Mouse (Mus musculus): ENCODE results near the gene Camkmt. TPM values are rescaled to one million over a fixed set of nuclear protein-coding genes. Genes with fewer than 3 reads are reported as not detected.

The Camkmt gene
- polyA plus RNA-seq (2015; fragmentation: Nextera tagmentation; extraction: Ambion mirVana): 6.6 and 7.3 TPM in 2 replicates

GRCm38 (mm10) chr17:85090120-85091099 lies at the start of gene Camkmt, which contains the start of gene Prepl:
Gene Camkmt (plus strand): TSS chr17:85090552.
Gene Prepl (minus strand): TSS chr17:85090241.
- DNase-seq (ENCODE audit: low spot score): peak; percentile 97

GRCm38 (mm10) chr17:85040913-85041312 lies 49.4 kb upstream of the Camkmt start:
- DNase-seq (ENCODE audit: low spot score): no peak

- DNase-seq (ENCODE audit: low spot score): no peak
These were observed 47.9 kb upstream of the Camkmt start for GRCm38 (mm10) chr17:85042419-85042818.

DNA sequence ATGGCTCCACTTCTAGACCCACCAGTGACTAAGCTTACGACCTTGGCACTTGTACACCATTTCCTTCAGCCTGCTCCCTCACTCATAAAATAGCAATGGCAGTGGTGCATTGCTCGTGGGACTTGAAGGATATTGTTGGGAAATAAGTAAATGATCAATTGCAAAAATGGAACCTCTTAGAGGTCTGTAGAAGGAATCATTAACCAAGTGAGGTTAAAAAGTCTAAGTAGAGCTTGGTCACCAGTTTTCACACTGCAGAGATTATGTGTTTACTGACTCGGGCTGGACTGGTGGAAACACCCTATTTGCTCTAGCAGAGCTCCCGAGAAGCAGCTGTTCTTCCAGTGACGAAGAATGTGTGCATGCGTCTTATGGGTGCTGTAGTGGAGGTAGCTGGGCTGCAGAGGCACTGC lies 46.9 kb upstream of the Camkmt start:
- no peak for DNase-seq (ENCODE audit: low spot score)

DNA sequence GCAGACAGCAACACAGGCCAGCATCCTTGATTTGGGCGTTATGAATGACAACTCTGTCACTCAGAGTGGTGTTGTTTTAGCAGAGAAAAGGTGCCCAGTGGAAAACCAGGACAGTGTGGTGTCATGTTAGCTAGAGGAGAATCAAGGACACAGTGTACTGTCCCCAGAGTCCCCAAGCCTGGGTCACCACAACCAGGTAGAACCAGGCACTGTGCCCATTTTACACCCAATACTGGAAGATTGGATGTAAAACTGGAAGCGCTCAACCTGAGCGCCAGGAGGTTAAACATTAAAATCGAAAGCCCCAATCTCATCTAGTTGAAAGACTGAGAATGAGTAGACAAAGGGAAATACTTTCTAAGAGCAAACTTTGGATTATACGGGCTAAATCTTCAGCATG lies 45.9 kb upstream of the Camkmt start:
- no peak for DNase-seq (ENCODE audit: low spot score)

DNA sequence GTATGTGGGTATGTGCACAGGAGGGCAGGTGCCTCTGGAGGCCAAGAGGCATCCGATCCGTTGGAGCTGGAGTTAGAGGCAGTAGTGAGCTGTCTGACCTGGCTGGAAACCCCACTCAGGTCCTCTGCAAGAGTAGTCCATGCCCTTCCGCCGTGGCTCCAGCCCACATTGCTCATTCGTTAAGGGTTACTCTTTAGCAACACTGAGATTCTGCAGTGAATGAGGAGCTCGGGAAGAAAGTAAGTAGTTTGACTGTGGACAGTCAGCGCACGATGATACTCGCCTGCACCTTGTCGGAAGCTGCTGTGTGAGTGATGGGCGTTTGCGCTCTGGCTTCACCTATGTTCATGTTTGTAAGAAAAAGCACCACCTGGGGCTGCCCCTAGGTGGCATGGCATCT lies 45.2 kb upstream of the Camkmt start:
- no peak for DNase-seq (ENCODE audit: low spot score)

DNA sequence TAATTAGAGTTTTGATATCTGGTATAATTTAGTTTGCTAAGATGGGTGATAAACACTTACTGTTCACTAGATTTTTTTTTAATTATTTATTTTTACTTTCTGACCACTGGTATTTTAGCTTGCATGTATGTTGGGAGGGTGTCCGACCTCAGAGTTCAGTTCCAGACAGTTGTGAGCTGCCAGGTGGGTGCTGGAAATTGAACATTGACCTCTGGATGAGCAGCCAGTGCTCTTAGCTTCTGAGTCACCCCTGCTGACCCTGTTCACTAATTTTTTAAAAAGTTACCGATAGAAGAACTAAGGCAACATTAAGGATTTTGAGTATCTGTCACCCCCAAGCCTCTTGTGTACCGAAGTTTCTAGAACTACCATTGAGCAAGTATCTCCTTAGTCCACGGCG lies 42.0 kb upstream of the Camkmt start:
- DNase-seq (ENCODE audit: low spot score): no peak

DNA sequence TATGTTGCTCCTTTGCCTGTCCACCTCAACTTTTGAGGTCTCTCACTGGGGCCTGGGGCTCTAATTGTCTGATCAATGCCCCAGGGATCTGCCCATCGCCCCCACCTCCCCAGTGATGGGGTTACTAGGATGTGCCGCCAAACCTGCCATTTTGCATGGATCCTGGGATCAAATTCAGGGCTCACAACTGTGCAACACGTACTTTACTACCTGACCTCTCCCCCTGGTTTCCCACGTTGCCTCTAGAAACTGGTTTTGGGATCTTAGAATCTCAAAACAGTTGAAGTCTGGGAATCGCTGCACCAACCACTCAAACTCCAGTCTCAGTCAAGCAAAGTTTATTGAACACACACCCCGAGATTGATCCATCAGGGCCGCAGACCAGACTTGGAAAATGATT lies 32.1 kb upstream of the Camkmt start:
- DNase-seq (ENCODE audit: low spot score): no peak

DNA sequence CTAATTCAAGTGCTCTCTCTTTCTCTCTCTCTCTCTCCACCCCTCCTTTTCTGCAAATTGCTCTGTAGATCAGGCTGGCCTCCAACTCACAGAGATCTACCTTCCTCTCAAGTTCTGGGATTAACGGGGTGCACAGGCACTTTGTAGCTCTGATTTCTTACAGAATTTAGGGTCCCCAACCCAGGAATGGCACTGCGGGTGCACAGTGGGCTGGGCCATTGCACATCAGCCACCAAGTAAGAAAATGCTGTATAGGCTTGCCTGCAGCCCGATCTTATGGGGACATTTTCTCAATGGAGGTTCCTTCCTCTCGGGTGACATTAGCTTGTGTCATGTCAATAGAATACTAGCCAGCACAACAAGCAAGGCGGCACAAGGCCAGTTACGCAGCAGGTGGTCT lies 31.2 kb upstream of the Camkmt start:
- no peak for DNase-seq (ENCODE audit: low spot score)

- no peak for DNase-seq (ENCODE audit: low spot score)
These were observed 26.8 kb upstream of the Camkmt start for GRCm38 (mm10) chr17:85063560-85063959.

- DNase-seq (ENCODE audit: low spot score): no peak
These were observed 23.0 kb upstream of the Camkmt start for GRCm38 (mm10) chr17:85067331-85067730.

GRCm38 (mm10) chr17:85070658-85071057 lies 19.7 kb upstream of the Camkmt start:
- DNase-seq (ENCODE audit: low spot score): no peak

- DNase-seq (ENCODE audit: low spot score): no peak
These were observed 19.1 kb upstream of the Camkmt start for GRCm38 (mm10) chr17:85071088-85071775.

GRCm38 (mm10) chr17:85072383-85072782 lies 18.0 kb upstream of the Camkmt start:
- DNase-seq (ENCODE audit: low spot score): no peak

- no peak for DNase-seq (ENCODE audit: low spot score)
These were observed 17.1 kb upstream of the Camkmt start for GRCm38 (mm10) chr17:85073214-85073613.

DNA sequence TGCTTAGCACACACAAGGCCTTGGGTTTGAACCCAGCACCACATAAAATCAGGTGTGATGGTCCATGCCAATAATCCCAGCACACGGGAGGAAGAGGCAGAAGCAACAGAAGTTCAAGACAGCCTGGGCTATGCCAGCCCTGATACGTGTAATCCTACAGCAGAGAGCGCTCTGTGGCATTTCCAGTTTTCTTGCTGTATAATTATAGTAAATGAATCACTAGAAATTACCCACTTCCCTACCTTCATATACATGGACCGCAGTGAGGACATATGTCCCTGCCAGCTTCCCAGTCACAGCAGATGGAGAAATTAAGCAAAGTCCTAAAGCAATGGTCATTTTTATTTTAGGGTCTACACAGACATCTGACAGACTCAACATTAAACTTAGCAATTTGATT lies 16.3 kb upstream of the Camkmt start:
- DNase-seq (ENCODE audit: low spot score): no peak

- DNase-seq (ENCODE audit: low spot score): no peak
These were observed 11.1 kb upstream of the Camkmt start for GRCm38 (mm10) chr17:85079276-85079675.

DNA sequence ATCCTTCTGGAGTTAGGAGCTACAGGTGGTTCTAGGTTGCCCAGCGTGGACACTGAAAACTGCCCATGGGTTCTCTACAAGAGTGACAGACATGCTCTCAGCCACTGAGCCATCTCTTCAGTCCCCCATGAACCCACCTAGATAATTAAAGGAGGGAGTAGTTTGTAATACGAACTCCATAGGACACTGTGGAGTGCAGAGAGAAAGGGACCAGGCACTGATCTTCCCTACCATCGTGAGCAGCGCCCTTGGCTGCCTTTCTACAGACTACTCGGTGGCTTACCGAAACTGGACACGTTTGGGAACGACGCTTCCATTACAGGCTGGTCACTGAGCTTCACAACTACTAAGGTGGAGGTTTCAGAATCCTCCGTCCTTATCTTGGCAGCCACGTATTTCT lies 9.6 kb upstream of the Camkmt start:
- DNase-seq (ENCODE audit: low spot score): no peak

DNA sequence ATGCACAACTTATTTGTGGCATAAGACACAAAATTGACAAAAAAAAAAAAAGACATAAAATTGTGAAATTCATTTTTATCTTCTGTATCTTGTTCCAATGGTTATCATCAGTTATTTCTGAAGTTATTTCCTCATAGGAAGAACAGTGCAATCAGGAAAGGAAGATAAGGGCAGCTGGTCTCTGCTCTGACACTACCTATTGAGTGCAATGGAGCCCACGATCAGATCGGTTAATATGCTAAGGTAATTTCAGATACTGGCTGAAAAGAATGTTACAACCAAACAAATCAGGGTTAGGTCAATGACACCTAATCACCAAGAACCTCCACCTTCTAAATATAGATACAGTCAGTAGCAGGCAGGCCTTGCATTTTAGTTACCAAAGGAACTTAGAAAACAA lies 5.0 kb upstream of the Camkmt start:
- DNase-seq (ENCODE audit: low spot score): no peak

GRCm38 (mm10) chr17:85086501-85086900 lies 3.9 kb upstream of the Camkmt start:
- no peak for DNase-seq (ENCODE audit: low spot score)

DNA sequence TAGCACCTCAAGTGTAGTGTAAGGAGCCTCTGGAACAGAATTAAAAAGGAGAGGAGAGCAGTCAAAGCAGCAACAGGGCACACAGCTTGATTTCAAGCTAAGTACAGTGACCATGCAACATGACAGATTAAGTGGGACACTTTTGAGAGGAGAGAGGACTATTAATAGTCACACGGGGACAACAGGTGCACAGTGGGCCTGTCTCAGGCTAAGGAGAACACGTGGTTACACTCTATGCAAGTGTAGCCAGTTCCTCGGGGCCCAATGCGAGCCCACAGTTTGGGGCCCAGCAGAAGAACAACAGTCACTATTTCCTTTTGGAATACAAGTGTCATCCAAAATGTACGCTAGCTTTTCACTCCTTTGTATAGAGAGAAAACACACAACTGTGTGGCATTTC lies 2.8 kb upstream of the Camkmt start:
- DNase-seq (ENCODE audit: low spot score): no peak

DNA sequence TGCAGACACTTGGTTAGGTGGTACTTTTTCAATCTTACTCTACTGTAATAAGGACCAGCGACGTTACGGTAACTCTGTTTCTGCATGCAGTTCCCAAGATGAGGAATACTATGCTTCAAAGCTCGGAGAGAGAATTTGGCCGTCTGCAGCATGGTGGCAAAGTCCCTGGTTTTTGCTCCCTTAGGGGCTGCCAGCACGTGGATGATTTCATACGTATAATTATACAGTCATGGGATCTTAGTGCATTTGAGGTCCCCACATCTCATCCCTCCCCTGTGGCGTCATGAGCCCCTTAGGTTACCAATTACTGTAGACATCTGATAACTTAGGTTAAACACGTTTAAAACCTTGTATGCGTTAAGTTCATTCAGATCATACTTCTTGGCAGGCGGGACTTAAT lies 2.0 kb upstream of the Camkmt start:
- no peak for DNase-seq (ENCODE audit: low spot score)

Data from thymus, postnatal 0 days (tissue).